Mouse (Mus musculus) limb, embryonic 11.5 days (tissue): ENCODE measurements at regions not wholly inside any gene's neighbourhood (a gene's known extent, or its start where the extent isn't known, plus 50 kb on each side); places are given as distances from the start of the nearest gene placed in this dataset.

Experiments
- ATAC-seq: fragments of 200-750 bp; cut with Nextera tagmentation; 2 replicates; pipeline ENCODE4 v1.8.0; 2017; ENCODE audit warnings: low read depth; ENCODE audit not compliant: insufficient number of reproducible peaks, low FRiP score, low TSS enrichment
- DNase-seq: peaks from one replicate; pipeline ENCODE4 v3.0.0-alpha.2; 2015; ENCODE audit warnings: low spot score
- H3K27ac ChIP-seq: fragments of 300-500 bp; sonication (generic); replicated peaks from 2 replicates; pipeline ENCODE4 v1.5.1; 2014; ENCODE audit warnings: low read depth, mild to moderate bottlenecking, low read length
- H3K27me3 ChIP-seq: fragments of 300-500 bp; sonication (generic); 2 replicates; pipeline ENCODE4 v1.6.1; 2014; ENCODE audit warnings: mild to moderate bottlenecking, low read length, mixed read lengths; ENCODE audit not compliant: control insufficient read depth, insufficient read depth
- H3K36me3 ChIP-seq: fragments of 300-500 bp; sonication (generic); 2 replicates; pipeline ENCODE4 v1.6.1; 2014; ENCODE audit warnings: mild to moderate bottlenecking, low read length, moderate library complexity, mixed read lengths; ENCODE audit not compliant: control insufficient read depth, insufficient read depth
- H3K4me1 ChIP-seq: fragments of 300-500 bp; sonication (generic); 2 replicates; pipeline ENCODE4 v1.6.1; 2014; ENCODE audit warnings: low read length, mixed read lengths; ENCODE audit not compliant: control insufficient read depth, insufficient read depth
- H3K4me2 ChIP-seq: fragments of 300-500 bp; sonication (generic); 2 replicates; pipeline ENCODE4 v1.6.1; 2014; ENCODE audit warnings: low read depth, mild to moderate bottlenecking, moderate library complexity; ENCODE audit not compliant: severe bottlenecking
- H3K4me3 ChIP-seq: fragments of 300-500 bp; sonication (generic); 2 replicates; pipeline ENCODE4 v1.5.1; 2014; ENCODE audit warnings: low read depth, low read length
- H3K9ac ChIP-seq: fragments of 300-500 bp; sonication (generic); 2 replicates; pipeline ENCODE4 v1.6.1; 2014; ENCODE audit warnings: mild to moderate bottlenecking, low read length
- H3K9me3 ChIP-seq: fragments of 300-500 bp; sonication (generic); 2 replicates; pipeline ENCODE4 v1.6.1; 2016; ENCODE audit warnings: low read length; ENCODE audit not compliant: control insufficient read depth
- WGBS: fragments of 180-500 bp; shearing (Covaris S2); extraction: QIAGEN DNeasy Blood & Tissue Kit; methylation state at CpG from one replicate; pipeline ENCODE4 v1.1.7; 2014; 5-methylcytosine and 5-hydroxymethylcytosine counted together

DNA sequence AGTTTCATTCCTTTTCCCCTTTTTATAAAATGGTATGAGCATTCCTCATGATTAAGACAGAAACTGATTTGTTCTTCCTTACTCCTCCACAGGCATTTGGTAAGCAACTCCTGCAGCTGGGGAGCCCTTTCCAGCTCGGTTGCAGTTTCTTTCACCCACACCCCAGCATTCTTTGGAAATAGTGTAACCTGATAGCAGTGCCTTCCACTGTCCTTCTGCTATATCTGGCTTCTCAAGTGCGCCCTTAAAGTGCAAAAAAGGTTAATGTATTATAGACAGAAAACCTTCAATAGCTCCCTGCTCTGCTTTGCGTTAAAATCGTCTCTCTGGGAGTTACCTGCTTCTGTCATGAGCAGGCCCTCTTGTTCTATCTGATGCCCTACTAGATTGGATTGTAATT, 278.0 kb downstream of the Epha7 start:
- no peak for DNase-seq
- Histone ChIP-seq H3K9me3 (no peaks in the 10 kb centered on the region), H3K27ac (no peak overlapping the region), H3K36me3 (no peaks in the 10 kb centered on the region), H3K27me3 (no peaks in the 10 kb centered on the region), H3K4me3 (no peak overlapping the region), H3K4me1 (no peaks in the 10 kb centered on the region), H3K9ac (no peak overlapping the region), H3K4me2 (no peak overlapping the region)
- 30% methylated on average over 4 of the region's 4 CpGs for WGBS
- ATAC-seq: no peak

DNA sequence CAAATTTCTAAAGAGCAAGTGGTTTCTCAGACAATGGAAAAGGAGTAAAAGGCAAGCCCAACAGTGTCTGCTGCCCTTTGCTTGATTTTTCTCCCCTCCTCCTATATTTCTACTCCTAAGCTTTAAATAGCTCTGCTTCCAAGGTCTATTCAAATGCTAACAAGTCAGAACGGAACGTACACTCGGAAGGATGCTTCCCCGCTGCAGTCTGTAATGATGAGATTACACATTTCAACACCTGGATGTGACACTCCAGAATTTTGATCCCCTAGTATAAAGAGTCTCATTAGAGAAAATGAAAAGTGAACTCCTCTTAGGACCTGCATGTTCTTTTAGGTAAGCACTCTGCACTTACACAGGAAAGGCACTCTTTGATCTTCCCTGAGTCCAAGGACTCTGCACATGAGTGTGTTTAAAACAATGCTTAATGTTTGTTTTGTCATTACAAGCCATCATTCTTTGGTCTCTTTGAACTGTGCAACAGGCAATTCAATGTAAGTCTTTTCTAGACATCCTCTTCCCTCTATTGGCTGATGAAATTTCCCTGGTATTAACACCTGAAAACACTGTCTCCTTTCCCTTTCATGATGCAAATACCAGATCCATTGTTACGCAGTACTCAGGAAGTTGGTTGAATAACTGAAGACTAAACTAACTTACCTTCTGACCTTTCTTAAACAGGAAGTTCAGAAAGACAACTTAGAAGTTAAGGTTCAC, 278.7 kb downstream of the Epha7 start:
- H3K4me3 ChIP-seq: no peak overlapping the region
- DNase-seq (no peak), ATAC-seq (no peak)
- no peaks in the 10 kb centered on the region for H3K4me1 ChIP-seq
- no peaks in the 10 kb centered on the region for H3K36me3 ChIP-seq
- H3K9me3 ChIP-seq: no peaks in the 10 kb centered on the region
- WGBS: 63% methylated on average over 5 of the region's 5 CpGs
- no peaks in the 10 kb centered on the region for H3K27me3 ChIP-seq
- no peak overlapping the region for H3K4me2 ChIP-seq
- H3K27ac ChIP-seq: no peak overlapping the region
- no peak overlapping the region for H3K9ac ChIP-seq

DNA sequence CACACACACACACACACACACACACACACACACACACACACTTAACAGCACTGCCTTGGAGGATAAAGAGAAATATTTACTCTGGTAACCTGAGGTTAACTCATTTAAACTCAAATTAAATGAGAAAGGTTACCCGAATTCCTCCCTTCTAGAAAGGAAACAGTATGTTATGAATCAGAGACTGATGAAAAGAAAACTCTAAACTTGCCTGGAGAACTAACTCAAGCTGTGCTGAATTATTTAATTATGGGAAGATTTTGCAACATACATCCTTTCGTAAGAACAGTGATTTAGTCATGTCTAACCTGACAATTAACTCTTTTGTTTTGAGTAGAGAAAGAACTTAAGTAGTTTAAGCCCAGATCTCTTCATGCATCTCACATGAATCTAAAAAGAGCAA, 289.4 kb downstream of the Epha7 start:
- no peak overlapping the region for H3K4me3 ChIP-seq
- H3K4me1 ChIP-seq: 0 out of 2 replicates have a peak, but pooled peaks cover 4% of the 10 kb centered on the region
- DNase-seq (no peak), ATAC-seq (no peak)
- H3K27ac ChIP-seq: no peak overlapping the region
- H3K4me2 ChIP-seq: no peak overlapping the region
- H3K36me3 ChIP-seq: no peaks in the 10 kb centered on the region
- H3K9ac ChIP-seq: no peak overlapping the region
- H3K27me3 ChIP-seq: no peaks in the 10 kb centered on the region
- no peaks in the 10 kb centered on the region for H3K9me3 ChIP-seq
- 50% methylated on average over 2 of the region's 2 CpGs for WGBS

DNA sequence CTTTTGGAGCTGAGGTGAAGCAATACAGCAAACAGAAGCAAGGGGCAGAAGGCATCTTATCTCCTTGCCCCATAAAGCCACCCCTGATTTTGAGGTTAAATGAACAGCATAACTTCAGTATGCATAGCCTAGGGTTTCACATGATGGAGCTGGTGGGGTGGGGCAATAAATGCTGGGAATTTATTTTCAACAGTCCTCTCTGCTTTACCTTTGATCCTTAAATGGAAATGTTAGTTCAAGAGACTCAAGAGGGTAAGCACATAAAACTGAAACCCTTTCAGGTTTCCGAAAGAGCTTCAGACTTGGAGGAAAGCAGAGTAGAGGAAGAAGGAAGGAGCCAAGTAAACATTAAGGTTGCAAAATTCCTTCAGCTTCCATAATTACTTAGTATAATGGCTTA, 290.5 kb downstream of the Epha7 start:
- no peak overlapping the region for H3K4me2 ChIP-seq
- WGBS: 45% methylated on average over 1 of the region's 1 CpGs
- H3K9ac ChIP-seq: no peak overlapping the region
- no peak overlapping the region for H3K4me3 ChIP-seq
- no peaks in the 10 kb centered on the region for H3K27me3 ChIP-seq
- DNase-seq (no peak), ATAC-seq (no peak)
- H3K36me3 ChIP-seq: no peaks in the 10 kb centered on the region
- H3K9me3 ChIP-seq: no peaks in the 10 kb centered on the region
- 0 out of 2 replicates have a peak, but pooled peaks cover 4% of the 10 kb centered on the region for H3K4me1 ChIP-seq
- no peak overlapping the region for H3K27ac ChIP-seq

DNA sequence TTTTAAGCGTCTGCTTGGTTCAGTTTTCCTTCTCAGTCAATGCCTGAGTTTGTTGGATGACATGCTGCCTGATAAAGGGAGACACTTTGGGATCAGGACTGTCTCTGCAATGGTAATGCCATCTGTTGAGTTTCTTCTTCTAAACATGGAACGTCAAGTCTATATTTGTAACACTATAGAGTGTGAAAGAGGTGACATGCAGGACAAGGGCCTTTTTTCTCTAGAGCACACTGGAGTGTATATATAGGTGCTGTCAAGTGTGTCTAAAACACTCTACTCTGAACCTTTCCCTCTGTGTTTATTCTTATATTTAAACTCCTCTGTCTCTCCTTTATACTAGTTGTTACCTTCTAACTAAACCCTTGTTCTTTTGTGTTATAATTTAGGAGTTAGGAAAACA, 299.6 kb downstream of the Epha7 start:
- Histone ChIP-seq H3K4me1 (no peaks in the 10 kb centered on the region), H3K4me2 (no peak overlapping the region), H3K27ac (no peak overlapping the region), H3K9ac (no peak overlapping the region), H3K36me3 (no peaks in the 10 kb centered on the region), H3K27me3 (no peaks in the 10 kb centered on the region), H3K9me3 (no peaks in the 10 kb centered on the region), H3K4me3 (no peak overlapping the region)
- WGBS: 83% methylated on average over 2 of the region's 2 CpGs
- DNase-seq: no peak
- no peak for ATAC-seq

DNA sequence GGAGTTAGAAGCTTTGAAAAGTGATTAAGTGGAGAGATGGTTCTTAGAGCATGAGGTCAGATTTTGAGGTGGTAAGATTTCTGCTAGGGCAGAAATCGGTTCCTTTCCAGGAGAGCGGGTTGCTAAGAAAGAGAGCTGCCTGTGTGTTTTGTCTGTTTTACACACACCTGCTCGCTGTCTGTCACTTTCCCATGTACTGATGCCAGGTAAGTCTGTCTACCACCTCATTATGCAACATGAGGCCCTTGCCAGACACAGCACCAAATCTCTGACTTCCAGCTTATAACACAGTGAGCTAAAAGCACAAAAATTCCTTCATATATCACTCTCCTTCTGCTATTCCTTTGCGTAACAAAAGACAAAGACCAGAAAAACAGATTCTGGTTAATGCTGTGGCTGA, 304.1 kb downstream of the Epha7 start:
- ATAC-seq (no peak), DNase-seq (no peak)
- H3K4me1 ChIP-seq: no peaks in the 10 kb centered on the region
- no peak overlapping the region for H3K4me3 ChIP-seq
- H3K36me3 ChIP-seq: no peaks in the 10 kb centered on the region
- no peak overlapping the region for H3K4me2 ChIP-seq
- H3K27ac ChIP-seq: no peak overlapping the region
- no peaks in the 10 kb centered on the region for H3K27me3 ChIP-seq
- 81% methylated on average over 4 of the region's 4 CpGs for WGBS
- no peak overlapping the region for H3K9ac ChIP-seq
- H3K9me3 ChIP-seq: no peaks in the 10 kb centered on the region

DNA sequence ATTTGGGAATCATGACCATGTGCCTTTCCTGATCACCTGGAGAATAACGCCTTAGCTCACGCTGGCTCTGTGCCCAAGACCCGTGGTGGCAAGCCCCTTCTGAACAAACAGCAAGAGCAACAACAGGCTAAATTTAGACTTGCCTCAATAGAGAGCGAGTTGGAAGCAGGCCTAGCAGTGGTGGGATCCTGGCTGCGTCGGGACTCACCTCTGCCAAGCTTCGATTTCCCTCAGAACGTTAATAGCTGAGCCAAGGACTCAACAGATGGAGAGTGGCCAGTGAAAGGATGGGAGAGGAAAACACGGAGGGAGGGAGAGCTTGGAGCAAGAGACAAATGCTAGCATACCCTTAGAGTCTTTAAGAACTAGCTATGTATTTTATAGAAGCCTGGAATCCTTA, 305.0 kb downstream of the Epha7 start:
- no peak overlapping the region for H3K4me2 ChIP-seq
- H3K27me3 ChIP-seq: no peaks in the 10 kb centered on the region
- no peak for DNase-seq
- no peak for ATAC-seq
- H3K36me3 ChIP-seq: no peaks in the 10 kb centered on the region
- 74% methylated on average over 9 of the region's 9 CpGs for WGBS
- no peaks in the 10 kb centered on the region for H3K9me3 ChIP-seq
- no peaks in the 10 kb centered on the region for H3K4me1 ChIP-seq
- H3K9ac ChIP-seq: no peak overlapping the region
- H3K4me3 ChIP-seq: no peak overlapping the region
- no peak overlapping the region for H3K27ac ChIP-seq

DNA sequence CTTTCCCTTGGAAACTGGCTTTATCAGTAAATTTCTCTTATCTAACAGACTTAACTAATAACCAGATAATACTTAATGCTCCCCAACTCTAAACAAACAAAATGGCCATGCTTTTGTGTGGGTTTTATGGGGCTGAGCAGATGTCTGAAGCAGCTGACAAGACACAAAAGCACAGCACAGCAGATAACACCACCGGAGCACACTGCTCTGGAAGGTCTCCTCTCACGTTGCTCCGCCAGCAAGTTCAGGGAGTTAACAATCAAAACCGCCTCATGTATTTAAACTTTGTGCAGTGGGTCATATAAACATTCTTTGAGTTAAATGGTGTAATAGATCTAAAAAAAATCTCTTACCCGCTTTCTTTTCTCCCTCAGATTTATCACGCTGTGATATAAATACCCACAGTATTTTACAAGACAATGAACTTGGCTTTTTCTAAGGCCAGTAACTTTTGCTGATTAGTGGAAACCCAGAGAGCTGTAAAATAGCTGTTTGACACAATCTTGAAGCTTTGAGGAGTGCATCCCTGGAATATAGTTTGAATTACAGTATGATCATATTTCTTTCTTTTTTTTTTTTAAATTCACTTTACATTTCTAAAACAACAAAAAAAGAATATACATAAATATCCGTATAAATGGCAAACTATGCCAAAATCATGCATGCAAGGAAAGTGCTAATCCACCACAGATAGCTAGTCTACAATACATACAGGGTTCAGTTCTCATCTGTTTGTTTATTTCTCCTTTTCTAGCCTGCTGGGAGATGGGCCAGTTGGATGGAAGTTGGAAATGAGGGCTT, 305.9 kb downstream of the Epha7 start:
- ATAC-seq (no peak), DNase-seq (no peak)
- no peaks in the 10 kb centered on the region for H3K9me3 ChIP-seq
- H3K4me3 ChIP-seq: no peak overlapping the region
- no peak overlapping the region for H3K27ac ChIP-seq
- WGBS: 51% methylated on average over 7 of the region's 7 CpGs
- H3K27me3 ChIP-seq: no peaks in the 10 kb centered on the region
- H3K4me2 ChIP-seq: no peak overlapping the region
- H3K4me1 ChIP-seq: no peaks in the 10 kb centered on the region
- no peaks in the 10 kb centered on the region for H3K36me3 ChIP-seq
- H3K9ac ChIP-seq: no peak overlapping the region
